Mouse (Mus musculus) limb, embryonic 10.5 days (tissue): ENCODE data around the gene Klhdc7b. TPM values are rescaled to one million over a fixed set of nuclear protein-coding genes. Genes with fewer than 3 reads are reported as not detected.

Source experiments
- DNase-seq: peaks from one replicate; pipeline ENCODE4 v3.0.0-alpha.2; 2017; ENCODE audit warnings: low spot score
- H3K27ac ChIP-seq: fragments of 300-500 bp; sonication (generic); 2 replicates; pipeline ENCODE4 v1.5.1; 2016; ENCODE audit warnings: mild to moderate bottlenecking
- H3K27me3 ChIP-seq: fragments of 300-500 bp; sonication (generic); 2 replicates; pipeline ENCODE4 v1.6.1; 2016; ENCODE audit warnings: low read depth, mild to moderate bottlenecking; ENCODE audit not compliant: poor library complexity, severe bottlenecking
- H3K36me3 ChIP-seq: fragments of 300-500 bp; sonication (generic); 2 replicates; pipeline ENCODE4 v1.6.1; 2016; ENCODE audit warnings: mild to moderate bottlenecking, moderate library complexity
- H3K4me1 ChIP-seq: fragments of 300-500 bp; sonication (generic); 2 replicates; pipeline ENCODE4 v1.6.1; 2016
- H3K4me3 ChIP-seq: fragments of 300-500 bp; sonication (generic); 2 replicates; pipeline ENCODE4 v1.5.1; 2016; ENCODE audit warnings: mild to moderate bottlenecking, moderate library complexity
- H3K9me3 ChIP-seq: fragments of 300-500 bp; sonication (generic); replicated peaks from 2 replicates; pipeline ENCODE4 v1.6.1; 2016; ENCODE audit warnings: mild to moderate bottlenecking
- WGBS: fragments of 180-500 bp; shearing (Covaris S2); methylation state at CpG from one replicate; pipeline ENCODE4 v1.1.7; 2016; 5-methylcytosine and 5-hydroxymethylcytosine counted together
- polyA plus RNA-seq: library from polyadenylated mRNA; unstranded; fragments of >200 nt; fragmentation: Nextera tagmentation; extraction: Ambion mirVana; gene quantifications from 2 replicates; pipeline ENCODE4 v1.2.1, GENCODE M21; 2016

Gene Klhdc7b
- polyA plus RNA-seq, 1 experiment from 2014 or later, result 0.08 TPM

DNA sequence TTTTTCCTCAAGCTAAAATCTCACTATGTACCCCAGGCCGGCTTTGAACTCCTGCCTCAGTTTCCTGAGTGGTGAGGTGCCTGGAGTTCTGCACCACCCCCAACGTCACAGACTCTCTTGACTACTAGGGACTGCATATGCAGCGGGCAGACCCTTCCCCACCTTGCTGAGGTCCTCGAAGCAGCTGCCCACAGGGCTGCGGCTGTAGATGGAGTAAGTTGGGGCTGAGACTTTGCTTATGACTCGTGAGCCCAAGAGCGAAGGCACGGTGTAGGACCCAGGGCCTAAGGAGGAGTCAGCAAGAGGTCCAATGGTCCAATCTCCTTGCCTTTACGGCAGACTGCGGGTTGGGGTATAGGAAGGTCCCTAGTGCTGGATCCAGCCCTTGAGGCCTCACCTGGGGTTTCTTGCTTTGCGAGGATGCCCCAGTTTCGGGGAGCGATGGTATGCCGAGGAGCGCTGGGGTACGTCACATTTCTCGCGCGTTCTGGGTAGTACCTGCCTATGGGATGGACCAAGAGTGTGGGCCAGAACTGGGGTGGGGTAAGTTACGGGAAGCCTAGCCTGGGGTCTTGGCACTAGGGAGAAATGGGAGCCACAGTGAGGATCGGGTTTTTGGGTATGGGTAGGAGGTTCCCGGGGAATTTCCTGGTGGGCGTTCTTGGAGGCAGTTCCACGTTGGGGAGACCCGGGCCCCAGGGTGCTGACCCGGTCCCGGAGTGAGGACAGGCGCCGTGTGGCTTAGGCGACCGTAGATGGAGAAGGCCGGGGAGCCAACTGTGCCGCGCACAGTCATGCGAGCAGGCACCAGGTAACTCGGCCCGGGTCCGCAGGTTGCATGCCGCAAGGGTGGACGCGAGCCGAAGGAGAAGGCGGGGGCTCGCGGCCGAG is 6.5 kb upstream of the Klhdc7b start:
- Histone ChIP-seq H3K27me3 (peaks cover 62% of the 10 kb centered on the region), H3K9me3 (no peaks in the 10 kb centered on the region), H3K4me1 (peaks cover 47% of the 10 kb centered on the region), H3K27ac (peak overlapping the region; percentile 68; the same call in 1 of the 2 replicates), H3K4me3 (peak overlapping the region; percentile 55), H3K36me3 (no peaks in the 10 kb centered on the region)
- peak; percentile 49 for DNase-seq
- 11% methylated on average over 46 of the region's 46 CpGs for WGBS

DNA sequence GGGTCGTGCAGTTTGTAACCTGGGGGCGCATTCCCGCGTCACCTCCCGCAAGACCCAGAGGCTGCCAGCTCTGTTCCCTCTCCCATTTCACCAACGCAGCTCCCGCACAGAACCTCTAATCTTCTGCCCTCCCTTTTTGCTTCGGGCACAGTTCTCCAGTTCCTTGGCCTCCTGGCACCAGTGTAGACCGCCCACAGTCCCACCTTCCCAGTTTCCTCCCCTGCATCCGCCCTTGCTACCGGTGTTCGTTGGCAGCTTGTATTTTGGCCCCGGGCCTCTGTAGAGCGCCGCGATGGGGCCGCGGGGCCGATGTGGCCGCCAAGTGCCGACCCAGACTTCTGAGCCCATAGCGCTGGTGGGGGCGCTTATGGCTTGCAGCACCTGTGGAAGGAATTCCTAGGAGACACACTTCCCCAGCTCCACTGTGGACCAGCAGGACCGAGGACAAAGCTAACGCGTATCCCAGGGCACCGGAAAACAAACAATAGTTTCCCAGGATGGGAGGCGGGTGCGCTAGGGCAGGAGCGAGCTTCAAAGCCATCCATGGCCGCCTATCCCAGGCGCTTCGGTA is 5.8 kb upstream of the Klhdc7b start, which contains the start of gene Odf3b:
Gene Odf3b, minus strand, starts transcription at position 452 of the 571 bp plus-strand sequence.
- peak; percentile 66 for DNase-seq
- H3K4me1 ChIP-seq, result peaks cover 44% of the 10 kb centered on the region
- no peaks in the 10 kb centered on the region for H3K9me3 ChIP-seq
- under 1% methylated on average over 33 of the region's 33 CpGs for WGBS
- no peaks in the 10 kb centered on the region for H3K36me3 ChIP-seq
- peak within 1 kb of the TSS; percentile 68 for H3K27ac ChIP-seq
- peaks cover 62% of the 10 kb centered on the region for H3K27me3 ChIP-seq
- H3K4me3 ChIP-seq, result peak within 1 kb of the TSS; percentile 55

DNA sequence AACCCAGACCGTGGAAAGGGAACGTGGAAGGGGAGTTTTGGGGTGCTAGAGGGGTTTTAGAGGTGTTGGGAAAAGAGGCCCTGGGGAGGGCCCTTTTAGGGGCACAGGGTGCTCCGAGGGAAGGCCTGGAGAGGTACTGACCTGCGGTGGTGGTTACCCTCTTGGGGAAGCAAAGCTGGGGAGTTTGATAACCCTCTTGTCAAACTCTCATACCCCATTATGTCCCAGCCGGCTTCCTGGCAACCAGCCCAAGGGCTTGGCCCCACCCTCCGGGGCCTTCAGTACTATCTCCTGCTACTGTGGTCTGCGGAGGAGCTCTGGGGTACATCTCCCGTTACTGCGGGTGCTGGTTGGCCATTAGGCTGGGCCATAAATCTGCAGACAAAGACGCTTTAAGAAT is 5.3 kb upstream of the Klhdc7b start:
- Histone ChIP-seq H3K27ac (peak overlapping the region; percentile 68; the same call in 1 of the 2 replicates), H3K27me3 (peaks cover 62% of the 10 kb centered on the region), H3K4me1 (peaks cover 39% of the 10 kb centered on the region), H3K36me3 (no peaks in the 10 kb centered on the region), H3K4me3 (peak overlapping the region; percentile 55), H3K9me3 (no peaks in the 10 kb centered on the region)
- 5% methylated on average over 10 of the region's 10 CpGs for WGBS
- DNase-seq, result peak; percentile 41

DNA sequence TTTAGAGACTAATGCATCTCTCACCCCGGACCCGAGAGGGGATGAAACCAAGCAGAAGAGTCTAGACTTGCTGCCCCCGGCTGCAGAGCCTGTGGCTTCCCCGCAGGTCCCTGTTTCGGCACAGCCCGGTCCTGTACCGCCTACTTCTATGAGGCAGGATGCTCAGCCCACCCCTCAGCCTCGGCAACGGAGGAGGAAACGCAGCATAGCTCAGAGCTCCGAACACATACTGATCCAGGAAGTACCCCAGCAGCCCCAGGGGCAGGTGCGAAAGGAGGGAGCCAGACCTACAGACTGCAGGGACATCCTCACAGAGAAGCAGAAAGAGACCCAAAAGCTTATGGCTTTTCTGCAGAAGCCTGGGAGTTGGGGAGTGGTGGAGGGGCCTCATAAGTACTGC is 2.4 kb downstream of the Klhdc7b start:
- H3K4me3 ChIP-seq, result no peak overlapping the region
- no peaks in the 10 kb centered on the region for H3K9me3 ChIP-seq
- no peak for DNase-seq
- H3K27ac ChIP-seq, result no peak overlapping the region
- H3K4me1 ChIP-seq, result no peaks in the 10 kb centered on the region
- peaks cover 39% of the 10 kb centered on the region for H3K27me3 ChIP-seq
- no peaks in the 10 kb centered on the region for H3K36me3 ChIP-seq
- 41% methylated on average over 12 of the region's 12 CpGs for whole genome bisulfite sequencing

DNA sequence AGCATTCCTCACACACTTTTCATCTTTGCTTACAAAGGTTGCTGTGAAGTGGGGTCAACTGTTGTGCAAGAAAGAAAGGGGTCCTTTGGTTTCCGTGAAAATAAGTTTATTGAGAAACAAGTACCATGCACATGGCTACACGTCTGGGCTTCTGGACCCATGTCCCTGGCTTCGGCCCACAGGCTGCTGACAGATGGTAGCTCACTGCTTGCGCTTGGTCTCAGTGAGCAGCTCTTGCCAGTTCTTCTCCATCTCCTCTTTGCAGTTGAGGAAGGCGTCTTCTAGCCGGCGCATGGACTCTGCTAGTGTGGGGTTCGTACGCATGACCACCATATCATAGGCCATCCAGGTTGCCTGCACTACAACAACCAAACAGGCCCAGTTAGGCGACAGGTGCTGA is 5.4 kb downstream of the Klhdc7b start:
- Histone ChIP-seq H3K4me3 (no peak overlapping the region), H3K36me3 (no peaks in the 10 kb centered on the region), H3K4me1 (no peaks in the 10 kb centered on the region), H3K27me3 (peaks cover 34% of the 10 kb centered on the region), H3K27ac (no peak overlapping the region), H3K9me3 (no peaks in the 10 kb centered on the region)
- no peak for DNase-seq
- WGBS, result 90% methylated on average over 10 of the region's 10 CpGs

DNA sequence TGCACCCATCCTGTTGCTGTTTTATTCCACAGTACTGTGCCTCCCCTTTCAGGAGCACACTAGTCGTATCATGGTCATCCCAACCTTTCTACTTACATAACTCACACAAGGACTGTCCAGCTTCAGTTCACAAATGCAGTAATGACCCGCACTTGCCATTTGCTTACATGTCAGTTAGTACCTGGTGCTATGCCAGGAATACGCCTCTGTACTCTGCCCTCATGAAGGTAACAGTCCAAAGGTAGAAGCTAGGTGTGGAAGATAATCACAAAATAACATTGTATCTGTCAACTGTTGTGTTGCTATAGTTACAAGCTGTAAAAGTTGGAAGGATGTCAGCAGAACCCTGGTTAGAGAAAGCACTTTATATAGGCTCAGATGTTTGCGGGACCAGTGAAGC is 12.2 kb downstream of the Klhdc7b start:
- Histone ChIP-seq H3K27me3 (no peaks in the 10 kb centered on the region), H3K9me3 (no peaks in the 10 kb centered on the region)
- WGBS, result 90% methylated on average over 4 of the region's 4 CpGs

DNA sequence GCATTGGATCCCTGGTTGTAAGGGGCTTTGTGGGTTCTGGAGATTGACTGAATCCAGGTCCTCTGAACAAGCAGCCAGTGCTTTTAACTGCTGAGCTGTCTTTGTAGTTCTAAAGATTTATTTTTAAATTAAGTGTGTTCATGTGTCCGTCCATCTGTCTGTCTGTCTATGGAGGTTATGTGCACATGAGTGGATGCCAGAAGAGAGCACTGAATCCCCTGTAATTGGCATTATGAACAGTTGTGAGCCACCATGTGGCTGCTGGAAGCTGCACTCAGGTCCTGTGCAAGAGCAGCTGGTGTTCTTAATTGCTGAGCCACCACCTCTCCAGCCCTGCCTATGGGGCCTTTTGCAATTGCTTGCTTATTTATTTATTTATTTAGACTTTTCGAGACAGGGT is 13.4 kb downstream of the Klhdc7b start:
- no peak for DNase-seq
- Histone ChIP-seq H3K4me1 (no peaks in the 10 kb centered on the region), H3K27me3 (no peaks in the 10 kb centered on the region), H3K4me3 (no peak overlapping the region), H3K36me3 (no peaks in the 10 kb centered on the region), H3K27ac (no peak overlapping the region), H3K9me3 (no peaks in the 10 kb centered on the region)
- WGBS, result 84% methylated on average over 2 of the region's 2 CpGs

More for the DNA sequence above, 12.2 kb downstream of the Klhdc7b start:
- Histone ChIP-seq H3K27ac (no peak overlapping the region), H3K4me1 (no peaks in the 10 kb centered on the region), H3K36me3 (no peaks in the 10 kb centered on the region), H3K4me3 (no peak overlapping the region)
- DNase-seq, result no peak

DNA sequence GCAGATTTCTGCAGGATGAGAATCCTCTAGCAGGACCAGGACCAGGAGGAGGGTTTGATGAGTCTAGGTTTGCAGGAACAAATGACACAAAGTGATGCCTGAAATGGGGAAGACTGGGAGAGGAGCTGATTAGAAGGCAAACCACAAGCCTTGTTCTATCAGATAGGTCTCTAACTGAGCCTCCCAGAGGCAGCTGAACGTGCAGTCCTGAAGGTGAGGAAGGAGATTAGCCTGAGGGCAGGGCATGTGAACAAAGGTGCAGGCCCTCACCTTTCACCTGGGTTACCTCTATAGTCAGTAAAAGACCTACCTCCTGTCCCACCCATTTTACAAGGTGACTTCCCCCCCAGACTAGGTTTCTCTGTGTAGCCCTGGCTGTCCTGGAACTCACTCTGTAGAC is 15.0 kb downstream of the Klhdc7b start:
- 41% methylated on average over 1 of the region's 1 CpGs for WGBS
- H3K36me3 ChIP-seq, result no peaks in the 10 kb centered on the region
- no peaks in the 10 kb centered on the region for H3K4me1 ChIP-seq
- no peak overlapping the region for H3K27ac ChIP-seq
- DNase-seq, result no peak
- H3K4me3 ChIP-seq, result no peak overlapping the region
- no peaks in the 10 kb centered on the region for H3K9me3 ChIP-seq
- no peaks in the 10 kb centered on the region for H3K27me3 ChIP-seq

DNA sequence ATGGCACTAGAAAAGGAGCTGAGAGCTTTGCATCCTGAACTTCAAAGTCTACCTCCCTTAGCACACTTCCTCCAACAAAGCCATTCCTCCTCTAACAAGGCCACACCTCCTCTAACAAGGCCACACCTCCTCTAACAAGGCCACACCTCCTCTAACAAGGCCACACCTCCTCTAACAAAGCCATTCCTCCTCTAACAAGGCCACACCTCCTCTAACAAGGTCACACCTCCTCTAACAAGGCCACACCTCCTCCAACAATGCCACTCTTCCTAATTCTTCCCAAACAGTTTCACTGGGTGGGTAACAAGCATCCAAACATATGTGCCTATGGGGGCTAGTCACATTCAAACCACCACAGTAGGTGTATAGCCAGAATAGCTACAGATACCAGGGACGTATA is 17.8 kb downstream of the Klhdc7b start:
- Histone ChIP-seq H3K36me3 (no peaks in the 10 kb centered on the region), H3K4me1 (no peaks in the 10 kb centered on the region), H3K27ac (no peak overlapping the region), H3K27me3 (no peaks in the 10 kb centered on the region), H3K9me3 (no peaks in the 10 kb centered on the region), H3K4me3 (no peak overlapping the region)
- 100% methylated on average over 1 of the region's 1 CpGs for WGBS
- DNase-seq, result no peak

DNA sequence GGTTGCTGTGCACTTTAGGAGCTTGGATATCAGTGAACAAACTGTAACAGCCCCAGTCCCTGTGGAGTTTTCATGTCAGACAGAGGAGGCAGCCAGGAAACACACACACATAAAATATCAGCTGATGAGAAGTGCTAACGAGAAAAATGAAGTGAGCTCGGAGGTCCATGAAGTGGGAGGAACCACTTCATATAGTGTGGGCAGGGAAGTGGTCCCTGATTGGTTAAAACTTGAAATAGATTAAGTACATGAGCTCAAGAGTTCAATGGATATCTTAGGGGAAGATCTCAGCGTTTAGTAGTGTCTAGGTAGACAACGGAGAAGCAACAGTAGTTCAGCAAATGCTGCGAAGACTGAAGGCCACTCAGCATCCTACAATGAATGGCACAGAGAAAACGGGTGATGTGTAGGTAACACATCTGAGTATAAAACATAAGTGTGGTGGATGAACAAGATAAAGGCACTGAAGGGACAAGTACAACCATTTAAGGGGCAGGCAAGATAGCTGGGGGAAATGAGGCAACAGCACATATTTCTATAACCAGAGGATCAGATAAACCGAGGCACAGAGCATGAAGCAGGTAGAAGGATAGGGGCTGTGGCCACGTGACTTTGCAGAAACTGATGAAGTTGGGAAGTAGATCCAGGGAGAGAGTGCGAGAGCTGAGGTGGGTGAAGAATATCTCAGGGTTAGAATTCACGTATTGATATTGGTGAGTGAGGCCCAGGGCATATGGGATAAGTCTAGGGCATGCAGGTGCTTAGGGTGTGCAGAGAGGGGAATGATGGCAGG is 20.3 kb downstream of the Klhdc7b start:
- no peak for DNase-seq
- no peak overlapping the region for H3K27ac ChIP-seq
- H3K4me1 ChIP-seq, result no peaks in the 10 kb centered on the region
- 87% methylated on average over 10 of the region's 10 CpGs for WGBS
- no peak overlapping the region for H3K4me3 ChIP-seq
- H3K36me3 ChIP-seq, result no peaks in the 10 kb centered on the region
- no peaks in the 10 kb centered on the region for H3K27me3 ChIP-seq
- H3K9me3 ChIP-seq, result 0 out of 2 replicates have a peak, but pooled peaks cover 1% of the 10 kb centered on the region

DNA sequence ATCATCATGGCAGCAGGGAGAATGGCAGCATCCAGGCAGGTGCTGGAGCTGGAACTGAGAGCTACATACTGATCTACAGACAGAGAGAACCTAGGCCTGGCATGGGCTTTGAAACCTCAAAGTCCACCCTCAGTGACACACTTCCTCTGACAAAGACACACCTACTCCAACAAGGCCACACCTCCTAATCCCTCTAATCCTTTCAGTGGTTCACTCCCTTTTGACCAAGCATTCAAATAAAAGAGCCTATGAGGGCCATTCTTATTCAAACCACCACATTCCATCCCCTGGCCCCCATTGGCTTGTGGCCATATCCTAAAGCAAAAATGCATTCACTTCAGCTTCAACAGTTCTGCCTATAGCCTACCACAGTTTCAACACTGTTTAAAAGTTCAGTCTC is 22.0 kb downstream of the Klhdc7b start:
- H3K4me1 ChIP-seq, result no peaks in the 10 kb centered on the region
- no peak for DNase-seq

DNA sequence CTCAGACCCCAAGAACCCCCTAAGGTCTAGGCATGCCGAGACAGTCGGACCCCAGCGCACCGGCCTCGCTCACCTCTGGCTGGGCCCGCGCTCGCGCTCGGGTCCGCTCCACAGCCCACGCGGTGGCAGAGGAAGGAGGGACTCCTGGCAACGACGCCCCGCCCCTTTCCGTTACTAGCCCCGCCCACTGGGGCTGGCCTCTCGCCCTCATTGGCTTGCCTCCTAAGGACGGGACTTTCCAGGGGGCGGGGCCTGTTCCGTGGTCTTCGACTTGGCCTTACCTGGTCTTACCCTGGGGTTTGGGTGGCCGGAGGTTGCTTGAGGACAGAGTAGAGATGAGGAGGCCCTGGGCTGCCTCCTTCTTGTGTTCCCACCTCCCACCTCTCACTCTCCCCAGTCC is 25.4 kb downstream of the Klhdc7b start, which contains the start of gene Syce3:
Gene Syce3, minus strand, starts transcription at position 386 of the 400 bp plus-strand sequence.
- H3K4me3 ChIP-seq, result no peak within 1 kb of the TSS
- H3K36me3 ChIP-seq, result no peaks in the 10 kb centered on the region
- 81% methylated on average over 24 of the region's 24 CpGs for WGBS
- H3K4me1 ChIP-seq, result no peaks in the 10 kb centered on the region
- 0 out of 2 replicates have a peak, but pooled peaks cover 1% of the 10 kb centered on the region for H3K9me3 ChIP-seq
- no peaks in the 10 kb centered on the region for H3K27me3 ChIP-seq
- no peak for DNase-seq
- H3K27ac ChIP-seq, result no peak within 1 kb of the TSS

More for the DNA sequence above, 22.0 kb downstream of the Klhdc7b start:
- Histone ChIP-seq H3K36me3 (no peaks in the 10 kb centered on the region), H3K27me3 (no peaks in the 10 kb centered on the region), H3K27ac (no peak overlapping the region), H3K4me3 (no peak overlapping the region), H3K9me3 (0 out of 2 replicates have a peak, but pooled peaks cover 1% of the 10 kb centered on the region)
